8 mouse cellular contexts compared by ENCODE assay signal in the genomic region with DNA sequence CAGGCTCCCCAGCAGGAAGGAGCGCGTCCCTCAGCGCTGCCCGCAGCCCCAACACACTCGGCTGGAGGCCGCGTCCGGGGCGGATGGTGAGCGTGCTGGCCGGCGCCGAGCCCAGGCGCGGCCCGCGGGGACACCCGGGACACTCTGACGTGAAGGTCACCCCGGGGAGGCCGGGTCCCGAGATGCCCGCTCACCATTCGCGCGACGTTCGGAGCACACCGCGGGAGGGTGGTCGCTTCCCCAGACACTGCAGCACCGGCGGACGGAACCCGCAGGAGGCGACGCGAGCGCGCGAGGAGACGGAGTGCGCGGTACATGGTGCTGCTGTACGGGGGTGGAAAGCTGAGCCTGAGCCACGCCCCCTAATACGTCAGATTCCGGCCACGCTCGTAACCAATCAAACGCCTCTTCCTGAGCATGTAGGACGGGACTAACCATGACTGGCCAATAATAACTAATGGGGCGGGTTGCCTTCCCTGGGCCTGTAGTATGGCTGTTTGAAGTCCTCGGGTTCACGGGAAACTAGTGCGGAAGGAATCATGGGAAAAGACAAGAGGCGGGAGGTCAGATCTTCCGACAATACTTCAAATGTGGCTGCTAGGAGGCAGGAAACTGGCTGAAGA. TPM values are rescaled to one million over a fixed set of nuclear protein-coding genes. Genes with fewer than 3 reads are reported as not detected.
A peak's percentile ranks its signal among the peaks of the same experiment; 100 is the strongest.
DNase-seq lines count a peak whose midpoint lies in the region; ATAC-seq and TF ChIP-seq lines count a peak whose summit lies in the region.

A gene (minus strand): TSS at position 379 of the 623 bp plus-strand sequence.

- H3K27me3 ChIP-seq in hindbrain, postnatal 0 days (ENCODE audit: insufficient read depth, low read length): no peaks in the 10 kb centered on the region

- 0 out of 2 replicates have a peak, but pooled peaks cover 7% of the 10 kb centered on the region for H3K4me1 ChIP-seq in hindbrain, postnatal 0 days (ENCODE audit: insufficient read depth, low read length)

- peak within 1 kb of the TSS; percentile 90 for H3K4me2 ChIP-seq in hindbrain, postnatal 0 days (ENCODE audit: low read depth, low read length)

- DNase-seq in ZHBTc4 (ENCODE audit: low read depth, low spot score): peak; percentile 97
- peak; percentile 95 for DNase-seq in gastrocnemius, adult 2 months
- DNase-seq in hindbrain, postnatal 0 days (ENCODE audit: low spot score): peak; percentile 98
- peak; percentile 93 to 95 for DNase-seq in left cerebral cortex, adult 2 months (ENCODE audit: extremely low spot score in 1 of 2, low spot score in 2 of 2)
- peak; percentile 95 to 98 for DNase-seq in right cerebral cortex, adult 2 months (ENCODE audit: low spot score in 2 of 2)
- peak; percentile 95 for DNase-seq in urinary bladder, postnatal 14 days (ENCODE audit: low spot score)

- no peaks in the 10 kb centered on the region for H3K9me3 ChIP-seq in hindbrain, postnatal 0 days (ENCODE audit: low read length)

- intact Hi-C loops in gastrocnemius, adult 2 months (cut with DNase I): loop anchor here (2.0 to 5.0 kb wide), 3 partner anchors 67 to 297 kb away; a partner anchor contains a TSS
- intact Hi-C loops in left cerebral cortex, adult 2 months (cut with DNase I): loop anchor here (1.0 to 5.0 kb wide), 3 partner anchors 42 to 257 kb away; a partner anchor contains a TSS

- no peaks in the 10 kb centered on the region for H3K36me3 ChIP-seq in hindbrain, postnatal 0 days (ENCODE audit: insufficient read depth, low read length)

- ATAC-seq in common myeloid progenitor, adult 5-6 weeks (replicated peaks; ENCODE audit: low read depth, poor library complexity, severe bottlenecking): peak; percentile 95
- ATAC-seq in hindbrain, postnatal 0 days: peak; percentile 100
- ATAC-seq in megakaryocyte, adult 5-6 weeks (ENCODE audit: poor library complexity, severe bottlenecking): peak; percentile 92

- under 1% methylated on average over 58 of the region's 58 CpGs for WGBS in hindbrain, postnatal 0 days

- peak within 1 kb of the TSS; percentile 92 for H3K4me3 ChIP-seq in gastrocnemius, adult 2 months
- H3K4me3 ChIP-seq in hindbrain, postnatal 0 days (ENCODE audit: low read length): peak within 1 kb of the TSS; percentile 87
- peak within 1 kb of the TSS; percentile 98 for H3K4me3 ChIP-seq in left cerebral cortex, adult 2 months

- peak within 1 kb of the TSS; percentile 89 for H3K9ac ChIP-seq in hindbrain, postnatal 0 days (replicated peaks; ENCODE audit: low read length)

- H3K27ac ChIP-seq in gastrocnemius, adult 2 months: peak within 1 kb of the TSS; percentile 95
- H3K27ac ChIP-seq in hindbrain, postnatal 0 days: peak within 1 kb of the TSS; percentile 85
- peak within 1 kb of the TSS; percentile 94 for H3K27ac ChIP-seq in left cerebral cortex, adult 2 months

- TF ChIP-seq CTCF in gastrocnemius, adult 2 months (IDR thresholded peaks at IDR 0.05): no peak; the same call in 1 of the 2 replicates
- no peak for TF ChIP-seq CTCF in hindbrain, postnatal 0 days (IDR thresholded peaks at IDR 0.05; ENCODE audit: low read depth)
- no peak; the same call in 1 of the 2 replicates for TF ChIP-seq CTCF in left cerebral cortex, adult 2 months (IDR thresholded peaks at IDR 0.05)

RNA-seq across cellular contexts. Expression of the gene that starts here (rescaled TPM):
- total RNA-seq in common myeloid progenitor, adult 5-6 weeks (2017): 86.6 and 102 TPM in 2 replicates
- total RNA-seq in gastrocnemius, adult 2 months (2021): 100 to 1,000 TPM; 231 to 325 TPM
- 59.2 and 67.8 TPM in 2 replicates for total RNA-seq in hindbrain, postnatal 0 days (2014; rRNA removed)
- 113 and 114 TPM in 2 replicates for polyA plus RNA-seq in hindbrain, postnatal 0 days (2015; fragmentation: Nextera tagmentation; extraction: Ambion mirVana)
- total RNA-seq in left cerebral cortex, adult 2 months (2021): 10 to 100 TPM; 66.7 to 82.2 TPM
- 85.8 and 106 TPM in 2 replicates for total RNA-seq in megakaryocyte, adult 5-6 weeks (2015)
- 65.9 and 70.7 TPM in 2 replicates for total RNA-seq in megakaryocyte, adult 5-6 weeks (2017)

Comparison
In these comparisons a context has a peak if more than half of its experiments do, and no peak if none do; other contexts are left out.
1. Peak in every context shown above with its lines: DNase-seq, ATAC-seq, H3K4me3 ChIP-seq and H3K27ac ChIP-seq.